Mouse (Mus musculus): ENCODE measurements around the gene Fkbpl. TPM values are rescaled to one million over a fixed set of nuclear protein-coding genes. Genes with fewer than 3 reads are reported as not detected.

Gene Fkbpl
- total RNA-seq (2014; fragmentation: Nextera tagmentation): 1.6 and 4.7 TPM in 2 replicates
- 11.9 and 22.1 TPM in 2 replicates for total RNA-seq (2017)
- 6.5 and 7.8 TPM in 2 replicates for polyA plus RNA-seq (2012)

DNA sequence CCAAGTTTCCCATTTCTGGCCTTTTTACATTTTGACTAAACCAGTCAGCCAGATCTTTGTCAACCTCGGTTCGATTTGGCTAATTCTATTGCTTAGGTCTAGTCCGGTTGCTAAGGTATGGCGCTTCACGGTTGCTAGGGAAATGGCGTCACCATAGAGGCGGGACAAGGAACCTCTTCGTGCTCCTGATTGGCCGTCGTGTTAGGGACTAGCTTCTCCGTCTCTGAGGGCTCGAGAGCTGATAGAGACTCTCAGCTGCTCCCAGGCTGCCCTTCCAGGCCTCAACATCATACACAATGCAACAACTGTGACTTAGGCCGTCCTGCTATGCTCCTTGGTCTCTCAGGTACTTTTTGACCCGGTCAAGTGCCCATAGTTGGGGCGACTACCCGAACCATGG lies at the start of gene Fkbpl:
Fkbpl (plus strand) TSS at position 157 of the 400 bp plus-strand sequence.
- TF ChIP-seq GATA1 (IDR thresholded peaks at IDR 0.05; ENCODE audit: borderline replicate concordance, low read length): no peak
- no peak for TF ChIP-seq CTCF (IDR thresholded peaks at IDR 0.05; ENCODE audit: low read depth, low read length)
- TF ChIP-seq GATA2 (IDR thresholded peaks at IDR 0.05; ENCODE audit: borderline replicate concordance, low read depth, low read length): no peak
- no peak for TF ChIP-seq TAL1 (conservative IDR thresholded peaks at IDR 0.05; ENCODE audit: low read depth, low read length)
- no peak for TF ChIP-seq POLR2AphosphoS5 (IDR thresholded peaks at IDR 0.05; ENCODE audit: insufficient replicate concordance, low read depth, low read length)
- H3K36me3 ChIP-seq (replicated peaks): peaks cover 27% of the 10 kb centered on the region
- H3K9me3 ChIP-seq (replicated peaks): no peaks in the 10 kb centered on the region
- ATAC-seq (ENCODE audit: extremely low read depth, insufficient number of reproducible peaks, low FRiP score, poor library complexity, severe bottlenecking): peak; percentile 69
- peaks cover 38% of the 10 kb centered on the region for H3K4me1 ChIP-seq (ENCODE audit: insufficient read depth, low read depth, low read length)
- DNase-seq (ENCODE audit: low spot score): peak; percentile 90
- H3K27me3 ChIP-seq (ENCODE audit: insufficient read depth, low read length): peaks cover 23% of the 10 kb centered on the region
- peak within 1 kb of the TSS; percentile 68 for H3K4me3 ChIP-seq (ENCODE audit: low read depth, low read length)

DNA sequence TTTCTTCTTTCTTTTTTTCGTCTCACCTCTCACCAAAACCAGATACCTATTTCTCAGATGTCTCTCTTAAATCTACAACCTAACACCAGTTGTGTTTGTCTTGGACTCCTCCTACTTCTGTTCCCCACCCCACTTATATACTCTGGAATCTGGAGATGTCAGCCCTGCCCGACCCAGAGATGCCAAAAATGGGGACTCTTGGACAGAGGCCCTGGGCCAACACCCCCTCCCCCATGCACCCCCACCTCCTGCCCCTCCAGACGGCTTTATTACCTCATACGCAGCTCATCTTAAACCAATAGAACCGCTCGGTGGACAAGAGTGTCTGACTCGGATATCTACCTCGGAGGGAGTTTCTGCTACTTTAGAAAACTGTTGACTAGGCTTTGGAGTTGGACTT lies 48.5 kb upstream of the Fkbpl start:
- DNase-seq (ENCODE audit: low spot score): no peak
- ATAC-seq (ENCODE audit: extremely low read depth, insufficient number of reproducible peaks, low FRiP score, poor library complexity, severe bottlenecking): no peak
- no peak for TF ChIP-seq GATA2 (IDR thresholded peaks at IDR 0.05; ENCODE audit: borderline replicate concordance, low read depth, low read length)
- no peak for TF ChIP-seq TAL1 (conservative IDR thresholded peaks at IDR 0.05; ENCODE audit: low read depth, low read length)
- no peak for TF ChIP-seq CTCF (IDR thresholded peaks at IDR 0.05; ENCODE audit: low read depth, low read length)
- TF ChIP-seq GATA1 (IDR thresholded peaks at IDR 0.05; ENCODE audit: borderline replicate concordance, low read length): no peak
- TF ChIP-seq POLR2AphosphoS5 (IDR thresholded peaks at IDR 0.05; ENCODE audit: insufficient replicate concordance, low read depth, low read length): no peak
- H3K4me3 ChIP-seq (ENCODE audit: low read depth, low read length): no peak overlapping the region
- no peaks in the 10 kb centered on the region for H3K27me3 ChIP-seq (ENCODE audit: insufficient read depth, low read length)
- H3K4me1 ChIP-seq (ENCODE audit: insufficient read depth, low read depth, low read length): peaks cover 81% of the 10 kb centered on the region
- H3K36me3 ChIP-seq (replicated peaks): peaks cover 70% of the 10 kb centered on the region
- H3K9me3 ChIP-seq (replicated peaks): no peaks in the 10 kb centered on the region

DNA sequence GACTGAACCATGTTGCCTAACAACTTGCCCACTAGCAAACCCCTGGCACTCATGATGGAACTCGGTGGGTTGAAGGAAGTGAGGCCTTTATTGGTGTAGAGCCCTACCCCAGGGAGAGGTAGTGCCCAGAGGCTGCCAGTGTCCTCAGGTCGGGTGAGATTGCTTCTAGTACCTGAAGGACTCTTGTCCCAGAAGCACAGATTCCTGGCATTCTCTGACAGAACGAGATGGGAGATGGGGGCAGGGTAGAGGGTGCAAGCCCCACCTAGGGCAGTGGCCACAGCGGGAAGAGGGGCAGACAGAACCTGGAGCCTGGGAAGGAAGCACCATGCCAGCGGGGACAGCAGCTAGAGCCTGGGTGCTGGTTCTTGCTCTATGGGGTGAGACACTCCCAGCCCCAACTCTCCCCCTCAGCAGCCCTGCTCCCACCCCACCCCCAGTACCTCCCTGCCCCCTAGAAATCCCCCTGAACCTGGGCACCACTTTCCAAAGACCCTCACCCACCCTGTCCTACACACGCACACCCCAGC lies 46.9 kb upstream of the Fkbpl start, which contains the start of gene Ager:
Ager (plus strand) TSS at position 297 of the 530 bp plus-strand sequence.
- Histone ChIP-seq H3K36me3 (replicated peaks) (peaks cover 81% of the 10 kb centered on the region), H3K4me3 (ENCODE audit: low read depth, low read length) (no peak within 1 kb of the TSS), H3K4me1 (ENCODE audit: insufficient read depth, low read depth, low read length) (peaks cover 88% of the 10 kb centered on the region), H3K27me3 (ENCODE audit: insufficient read depth, low read length) (no peaks in the 10 kb centered on the region), H3K9me3 (replicated peaks) (no peaks in the 10 kb centered on the region)
- ATAC-seq (ENCODE audit: extremely low read depth, insufficient number of reproducible peaks, low FRiP score, poor library complexity, severe bottlenecking) (no peak), DNase-seq (ENCODE audit: low spot score) (no peak)
- TF ChIP-seq GATA1 (IDR thresholded peaks at IDR 0.05; ENCODE audit: borderline replicate concordance, low read length) (no peak), TAL1 (conservative IDR thresholded peaks at IDR 0.05; ENCODE audit: low read depth, low read length) (no peak), POLR2AphosphoS5 (IDR thresholded peaks at IDR 0.05; ENCODE audit: insufficient replicate concordance, low read depth, low read length) (no peak; the same call in 1 of the 2 replicates), CTCF (IDR thresholded peaks at IDR 0.05; ENCODE audit: low read depth, low read length) (no peak), GATA2 (IDR thresholded peaks at IDR 0.05; ENCODE audit: borderline replicate concordance, low read depth, low read length) (no peak)

DNA sequence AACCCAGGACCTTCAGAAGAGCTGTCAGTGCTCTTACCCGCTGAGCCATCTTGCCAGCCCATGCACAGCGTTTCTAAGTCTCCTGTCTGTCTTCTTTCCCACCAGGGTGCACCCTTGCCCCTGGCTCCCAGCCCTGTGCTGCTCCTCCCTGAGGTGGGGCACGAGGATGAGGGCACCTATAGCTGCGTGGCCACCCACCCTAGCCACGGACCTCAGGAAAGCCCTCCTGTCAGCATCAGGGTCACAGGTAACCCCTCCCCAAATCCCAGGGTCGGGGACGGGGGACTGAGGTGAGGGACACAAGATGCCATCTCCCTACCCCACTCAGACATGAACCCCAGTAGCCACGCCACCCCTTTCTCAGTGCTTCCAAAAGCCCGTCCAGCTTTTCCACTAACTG lies 44.7 kb upstream of the Fkbpl start:
- no peak for ATAC-seq (ENCODE audit: extremely low read depth, insufficient number of reproducible peaks, low FRiP score, poor library complexity, severe bottlenecking)
- Histone ChIP-seq H3K9me3 (replicated peaks) (no peaks in the 10 kb centered on the region), H3K4me3 (ENCODE audit: low read depth, low read length) (peak overlapping the region; percentile 13; the same call in 1 of the 2 replicates), H3K27me3 (ENCODE audit: insufficient read depth, low read length) (no peaks in the 10 kb centered on the region), H3K36me3 (replicated peaks) (peaks cover 64% of the 10 kb centered on the region), H3K4me1 (ENCODE audit: insufficient read depth, low read depth, low read length) (peaks cover 77% of the 10 kb centered on the region)
- DNase-seq (ENCODE audit: low spot score): no peak
- TF ChIP-seq TAL1 (conservative IDR thresholded peaks at IDR 0.05; ENCODE audit: low read depth, low read length) (no peak), CTCF (IDR thresholded peaks at IDR 0.05; ENCODE audit: low read depth, low read length) (no peak), GATA1 (IDR thresholded peaks at IDR 0.05; ENCODE audit: borderline replicate concordance, low read length) (no peak), POLR2AphosphoS5 (IDR thresholded peaks at IDR 0.05; ENCODE audit: insufficient replicate concordance, low read depth, low read length) (no peak), GATA2 (IDR thresholded peaks at IDR 0.05; ENCODE audit: borderline replicate concordance, low read depth, low read length) (no peak)

DNA sequence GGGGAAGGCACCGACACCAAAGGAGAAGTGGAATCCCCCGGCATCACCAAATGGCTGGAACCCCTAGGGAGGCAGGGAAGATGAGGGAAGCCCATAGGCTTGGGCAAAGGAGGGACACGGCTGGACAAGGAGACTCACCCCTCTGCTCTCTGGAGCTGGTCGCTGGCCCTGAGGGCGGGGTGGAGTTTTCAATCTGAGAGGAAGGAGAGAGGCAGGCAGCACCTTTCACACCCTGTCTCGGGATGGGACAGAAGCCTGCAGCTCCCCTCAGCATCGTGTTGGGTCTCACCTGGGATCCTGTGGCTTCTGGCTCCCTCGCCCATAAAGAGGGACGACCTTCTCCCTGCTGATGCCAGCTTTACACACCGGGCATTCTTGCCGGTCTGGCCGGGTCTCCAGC lies 42.8 kb upstream of the Fkbpl start:
- H3K36me3 ChIP-seq (replicated peaks): peaks cover 48% of the 10 kb centered on the region
- no peaks in the 10 kb centered on the region for H3K9me3 ChIP-seq (replicated peaks)
- TF ChIP-seq GATA1 (IDR thresholded peaks at IDR 0.05; ENCODE audit: borderline replicate concordance, low read length): no peak
- no peak for TF ChIP-seq CTCF (IDR thresholded peaks at IDR 0.05; ENCODE audit: low read depth, low read length)
- no peak for TF ChIP-seq TAL1 (conservative IDR thresholded peaks at IDR 0.05; ENCODE audit: low read depth, low read length)
- TF ChIP-seq POLR2AphosphoS5 (IDR thresholded peaks at IDR 0.05; ENCODE audit: insufficient replicate concordance, low read depth, low read length): no peak
- TF ChIP-seq GATA2 (IDR thresholded peaks at IDR 0.05; ENCODE audit: borderline replicate concordance, low read depth, low read length): no peak
- no peak for ATAC-seq (ENCODE audit: extremely low read depth, insufficient number of reproducible peaks, low FRiP score, poor library complexity, severe bottlenecking)
- H3K4me3 ChIP-seq (ENCODE audit: low read depth, low read length): peak overlapping the region; percentile 73; the same call in 1 of the 2 replicates
- H3K27me3 ChIP-seq (ENCODE audit: insufficient read depth, low read length): no peaks in the 10 kb centered on the region
- no peak for DNase-seq (ENCODE audit: low spot score)
- H3K4me1 ChIP-seq (ENCODE audit: insufficient read depth, low read depth, low read length): peaks cover 73% of the 10 kb centered on the region

DNA sequence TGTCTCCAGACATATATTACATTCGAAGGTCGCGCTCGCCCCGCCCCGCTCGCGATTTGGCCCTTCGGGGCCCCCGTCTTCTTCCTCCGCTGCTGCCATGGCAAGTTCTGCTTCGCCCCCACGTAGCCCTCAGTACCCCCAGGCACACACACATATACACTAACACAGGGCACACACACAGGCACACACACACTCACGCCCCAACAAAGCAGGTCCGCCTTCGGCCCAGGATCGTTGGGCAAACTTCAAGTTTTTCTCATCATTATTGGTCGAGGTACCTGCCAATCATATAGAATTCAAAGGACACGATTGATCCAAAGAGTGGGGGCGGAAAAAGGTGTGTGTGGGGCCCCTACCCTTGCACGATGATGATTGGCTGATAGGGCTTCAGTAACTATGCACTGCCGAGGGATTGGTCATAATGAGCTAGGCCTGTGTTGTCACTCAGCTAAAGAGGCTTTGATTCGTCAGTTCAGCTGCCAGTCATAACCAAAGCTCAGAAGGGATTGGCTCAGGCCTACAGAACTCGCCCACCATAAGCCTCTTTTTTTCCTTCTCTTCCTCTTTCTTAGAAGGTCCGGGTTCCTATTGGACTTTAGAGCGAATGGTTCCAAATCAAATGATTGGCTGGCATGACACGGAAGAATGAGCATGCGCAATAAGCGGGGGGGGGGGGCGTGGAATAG lies 41.0 kb upstream of the Fkbpl start, which contains the start of gene Rnf5:
Rnf5 (minus strand) TSS at position 316 of the 686 bp plus-strand sequence.
- peak; percentile 80 for ATAC-seq (ENCODE audit: extremely low read depth, insufficient number of reproducible peaks, low FRiP score, poor library complexity, severe bottlenecking)
- DNase-seq (ENCODE audit: low spot score): peak; percentile 99
- TF ChIP-seq TAL1 (conservative IDR thresholded peaks at IDR 0.05; ENCODE audit: low read depth, low read length) (no peak), GATA1 (IDR thresholded peaks at IDR 0.05; ENCODE audit: borderline replicate concordance, low read length) (no peak), GATA2 (IDR thresholded peaks at IDR 0.05; ENCODE audit: borderline replicate concordance, low read depth, low read length) (no peak), POLR2AphosphoS5 (IDR thresholded peaks at IDR 0.05; ENCODE audit: insufficient replicate concordance, low read depth, low read length) (no peak), CTCF (IDR thresholded peaks at IDR 0.05; ENCODE audit: low read depth, low read length) (no peak)
- peaks cover 75% of the 10 kb centered on the region for H3K4me1 ChIP-seq (ENCODE audit: insufficient read depth, low read depth, low read length)
- H3K9me3 ChIP-seq (replicated peaks): no peaks in the 10 kb centered on the region
- peaks cover 54% of the 10 kb centered on the region for H3K36me3 ChIP-seq (replicated peaks)
- peak within 1 kb of the TSS; percentile 94 for H3K4me3 ChIP-seq (ENCODE audit: low read depth, low read length)
- H3K27me3 ChIP-seq (ENCODE audit: insufficient read depth, low read length): no peaks in the 10 kb centered on the region
